Mouse (Mus musculus): ENCODE data around the gene Slamf9. TPM values are rescaled to one million over a fixed set of nuclear protein-coding genes. Genes with fewer than 3 reads are reported as not detected.

The Slamf9 gene
- total and polyA plus RNA-seq, 3 experiments = 28.3 to 32.6 (median 30.9) TPM

- Histone ChIP-seq H3K4me2 (ENCODE audit: insufficient read depth, low read depth, poor library complexity, severe bottlenecking) (peak overlapping the region; percentile 89), H3K9ac (ENCODE audit: insufficient read depth, low read depth) (0 out of 2 replicates have a peak overlapping the region, but pooled peaks have one; percentile 8), H3K79me2 (replicated peaks; ENCODE audit: control insufficient read depth, extremely low read depth, insufficient read depth, poor library complexity, severe bottlenecking) (no peaks in the 10 kb centered on the region), H3K4me1 (ENCODE audit: control insufficient read depth in 1 of 2, insufficient read depth in 2 of 2) (peaks cover 2 to 43% of the 10 kb centered on the region in 2 experiments; a peak in 2 of 4 replicates), H3K9me3 (replicated peaks; ENCODE audit: low read length) (no peaks in the 10 kb centered on the region), H3K27ac (ENCODE audit: insufficient read depth, low read depth) (no peak overlapping the region), H3K4me3 (replicated peaks in 1 of 3; ENCODE audit: low read depth in 2 of 3, low read length in 2 of 3, poor library complexity in 1 of 3) (peak overlapping the region in 2 of 3 experiments; percentile 42 to 52), H3K36me3 (replicated peaks in 1 of 2; ENCODE audit: control insufficient read depth in 1 of 2, insufficient read depth in 1 of 2, low read length in 1 of 2) (peaks cover 0 to 60% of the 10 kb centered on the region in 2 experiments), H3K27me3 (replicated peaks) (no peaks in the 10 kb centered on the region)
- in situ Hi-C loops (cut with MboI; ENCODE audit: low pct_ligation_motif_present, low pct_unique_long_range_greater_than_20kb, low sequenced_read_pairs) (loop anchor here (5.0 kb wide), 1 partner anchor 65 kb away; no protein-coding TSS in a partner anchor), dilution Hi-C loops (cut with MboI; ENCODE audit: extremely low pct_ligation_motif_present, extremely low pct_unique_long_range_greater_than_20kb, low sequenced_read_pairs) (no loop called here)
- TF ChIP-seq TBP (conservative IDR thresholded peaks at IDR 0.05; ENCODE audit: low read depth, low read length) (no peak), CTCF (conservative IDR thresholded peaks at IDR 0.05 in 1 of 2, IDR thresholded peaks at IDR 0.05 in 1 of 2; ENCODE audit: low read depth in 2 of 2, low read length in 2 of 2) (no peak), CHD1 (IDR thresholded peaks at IDR 0.05; ENCODE audit: low read depth, low read length) (no peak), PAX5 (IDR thresholded peaks at IDR 0.05; ENCODE audit: low read length) (no peak), ZMIZ1 (IDR thresholded peaks at IDR 0.05; ENCODE audit: low read depth, low read length) (no peak), MYC (IDR thresholded peaks at IDR 0.05; ENCODE audit: low read depth, low read length) (no peak), HCFC1 (IDR thresholded peaks at IDR 0.05; ENCODE audit: low read depth, low read length) (no peak), BHLHE40 (IDR thresholded peaks at IDR 0.05; ENCODE audit: low read depth, low read length) (no peak), UBTF (IDR thresholded peaks at IDR 0.05; ENCODE audit: low read depth, low read length) (no peak), GABPA (IDR thresholded peaks at IDR 0.05; ENCODE audit: insufficient replicate concordance, low read depth, low read length) (no peak), USF1 (IDR thresholded peaks at IDR 0.05; ENCODE audit: low read depth, low read length) (no peak), ELF1 (IDR thresholded peaks at IDR 0.05; ENCODE audit: low read depth, low read length) (no peak), MAZ (IDR thresholded peaks at IDR 0.05; ENCODE audit: low read depth, low read length) (no peak)
- no peak for DNase-seq (ENCODE audit: extremely low read depth)
Observed at GRCm38 (mm10) chr1:172482518-172483360, 7.6 kb downstream of the Slamf9 start.

GRCm38 (mm10) chr1:172483361-172483660 is 8.2 kb downstream of the Slamf9 start:
- in situ Hi-C loops (cut with MboI; ENCODE audit: low pct_ligation_motif_present, low pct_unique_long_range_greater_than_20kb, low sequenced_read_pairs) = loop anchor here (5.0 kb wide), 1 partner anchor 66 kb away; no protein-coding TSS in a partner anchor
- Histone ChIP-seq H3K9ac (ENCODE audit: insufficient read depth, low read depth) (no peak overlapping the region), H3K4me1 (ENCODE audit: control insufficient read depth in 1 of 2, insufficient read depth in 2 of 2) (peaks cover 2 to 37% of the 10 kb centered on the region in 2 experiments; a peak in 2 of 4 replicates), H3K9me3 (replicated peaks; ENCODE audit: low read length) (no peaks in the 10 kb centered on the region), H3K36me3 (replicated peaks in 1 of 2; ENCODE audit: control insufficient read depth in 1 of 2, insufficient read depth in 1 of 2, low read length in 1 of 2) (peaks cover 0 to 57% of the 10 kb centered on the region in 2 experiments), H3K27ac (ENCODE audit: insufficient read depth, low read depth) (no peak overlapping the region), H3K79me2 (replicated peaks; ENCODE audit: control insufficient read depth, extremely low read depth, insufficient read depth, poor library complexity, severe bottlenecking) (no peaks in the 10 kb centered on the region), H3K4me3 (replicated peaks in 1 of 3; ENCODE audit: low read depth in 2 of 3, low read length in 2 of 3, poor library complexity in 1 of 3) (no peak overlapping the region), H3K4me2 (ENCODE audit: insufficient read depth, low read depth, poor library complexity, severe bottlenecking) (no peak overlapping the region), H3K27me3 (replicated peaks) (no peaks in the 10 kb centered on the region)
- dilution Hi-C loops (cut with MboI; ENCODE audit: extremely low pct_ligation_motif_present, extremely low pct_unique_long_range_greater_than_20kb, low sequenced_read_pairs) = no loop called here
- no peak for DNase-seq (ENCODE audit: extremely low read depth)
- TF ChIP-seq NRF1 (IDR thresholded peaks at IDR 0.05; ENCODE audit: low read depth, low read length) = no peak
- TF ChIP-seq ELF1 (IDR thresholded peaks at IDR 0.05; ENCODE audit: low read depth, low read length) = no peak
- TF ChIP-seq ZC3H11A (IDR thresholded peaks at IDR 0.05; ENCODE audit: low read depth, low read length) = no peak
- TF ChIP-seq HCFC1 (IDR thresholded peaks at IDR 0.05; ENCODE audit: low read depth, low read length) = no peak
- no peak for TF ChIP-seq MAZ (IDR thresholded peaks at IDR 0.05; ENCODE audit: low read depth, low read length)
- TF ChIP-seq GABPA (IDR thresholded peaks at IDR 0.05; ENCODE audit: insufficient replicate concordance, low read depth, low read length) = no peak
- TF ChIP-seq BHLHE40 (IDR thresholded peaks at IDR 0.05; ENCODE audit: low read depth, low read length) = no peak
- no peak for TF ChIP-seq NELFE (IDR thresholded peaks at IDR 0.05; ENCODE audit: low read depth, low read length)
